Mouse (Mus musculus): ENCODE results near the gene Polr2a. TPM values are rescaled to one million over a fixed set of nuclear protein-coding genes. Genes with fewer than 3 reads are reported as not detected.
"Not testable (repeated sequence)": the region's sequence is repeated elsewhere in the genome, so short reads cannot be mapped to it uniquely, and the experiment has no call there.

The Polr2a gene
- total RNA-seq, 2 experiments from 2014 or later, result 86.4 to 90.3 TPM

- DNase-seq, result peak; percentile 16 to 59
These were observed 3.7 kb downstream of the Polr2a start for GRCm38 (mm10) chr11:69754701-69755100.

- no peak for DNase-seq
These were observed 4.2 kb downstream of the Polr2a start for GRCm38 (mm10) chr11:69754233-69754632.

GRCm38 (mm10) chr11:69752686-69753085 lies 5.8 kb downstream of the Polr2a start:
- DNase-seq, result peak; percentile 40 to 44

GRCm38 (mm10) chr11:69751635-69752034 lies 6.8 kb downstream of the Polr2a start:
- DNase-seq, result no peak

GRCm38 (mm10) chr11:69731408-69731807 lies 27.0 kb downstream of the Polr2a start:
- DNase-seq, result not testable (repeated sequence)

- peak; percentile 61 to 71 for DNase-seq
These were observed 29.4 kb downstream of the Polr2a start for GRCm38 (mm10) chr11:69729063-69729462.

GRCm38 (mm10) chr11:69725951-69726350 lies 32.5 kb downstream of the Polr2a start:
- peak in 1 of 2 experiments; percentile 29 for DNase-seq

GRCm38 (mm10) chr11:69723074-69723473 lies 35.4 kb downstream of the Polr2a start:
- no peak for DNase-seq

- no peak for DNase-seq
These were observed 37.6 kb downstream of the Polr2a start for GRCm38 (mm10) chr11:69720852-69721251.

GRCm38 (mm10) chr11:69719423-69719822 lies 39.0 kb downstream of the Polr2a start:
- DNase-seq, result no peak

GRCm38 (mm10) chr11:69718661-69719060 lies 39.8 kb downstream of the Polr2a start:
- DNase-seq, result no peak

- DNase-seq, result peak in 1 of 2 experiments; percentile 42
These were observed 41.5 kb downstream of the Polr2a start for GRCm38 (mm10) chr11:69716953-69717352.

GRCm38 (mm10) chr11:69715929-69716328 lies 42.5 kb downstream of the Polr2a start:
- peak; percentile 72 for DNase-seq

- peak; percentile 56 to 60 for DNase-seq
These were observed 43.0 kb downstream of the Polr2a start for GRCm38 (mm10) chr11:69715482-69715881.

- DNase-seq, result no peak
These were observed 43.7 kb downstream of the Polr2a start for GRCm38 (mm10) chr11:69714636-69715329.

GRCm38 (mm10) chr11:69712954-69713672 lies 45.3 kb downstream of the Polr2a start:
- no peak for DNase-seq

- no peak for DNase-seq
These were observed 47.4 kb downstream of the Polr2a start for GRCm38 (mm10) chr11:69711082-69711481.

GRCm38 (mm10) chr11:69710470-69710869 lies 48.0 kb downstream of the Polr2a start:
- no peak for DNase-seq

- DNase-seq, result no peak
These were observed 48.6 kb downstream of the Polr2a start for GRCm38 (mm10) chr11:69709554-69710446.

GRCm38 (mm10) chr11:69708614-69709265 lies 49.7 kb downstream of the Polr2a start:
- DNase-seq, result no peak

GRCm38 (mm10) chr11:69707873-69708381 lies 50.5 kb downstream of the Polr2a start:
- DNase-seq, result no peak

- no peak for DNase-seq
These were observed 51.0 kb downstream of the Polr2a start for GRCm38 (mm10) chr11:69707480-69707847.
